Mouse (Mus musculus) inflammation-experienced regulatory T-cells, adult 6 months (primary cell): Measurements from ENCODE around the gene Bicra. TPM values are rescaled to one million over a fixed set of nuclear protein-coding genes. Genes with fewer than 3 reads are reported as not detected.
A peak's percentile ranks its signal among the peaks of the same experiment; 100 is the strongest.

Experiments used
- ATAC-seq: one replicate; pipeline ENCODE4 v1.8.0; 2017
- polyA plus RNA-seq, 3 experiments: library from polyadenylated mRNA; unstranded; fragments of 100-300 nt; shearing (Covaris generic); gene quantifications; one replicate each; pipeline ENCODE4 v1.2.1; 2017

Gene Bicra
- polyA plus RNA-seq, 3 experiments from 2014 or later = 2.7 to 4.4 (median 4.2) TPM

GRCm38 (mm10) chr7:16048164-16048564 is 443 bp upstream of the Bicra start:
- peak; percentile 71 for ATAC-seq

GRCm38 (mm10) chr7:16046481-16047337 is 1.0 kb downstream of the Bicra start:
- ATAC-seq = peak; percentile 18

GRCm38 (mm10) chr7:16046101-16046480 is 1.6 kb downstream of the Bicra start:
- ATAC-seq = peak; percentile 70

GRCm38 (mm10) chr7:16045538-16045937 is 2.2 kb downstream of the Bicra start:
- no peak for ATAC-seq

- no peak for ATAC-seq
Observed at GRCm38 (mm10) chr7:16044531-16044930, 3.2 kb downstream of the Bicra start.

GRCm38 (mm10) chr7:16043861-16044435 is 3.8 kb downstream of the Bicra start:
- no peak for ATAC-seq

- no peak for ATAC-seq
Observed at GRCm38 (mm10) chr7:16042850-16043775, 4.6 kb downstream of the Bicra start.

- no peak for ATAC-seq
Observed at GRCm38 (mm10) chr7:16041208-16041607, 6.5 kb downstream of the Bicra start.

GRCm38 (mm10) chr7:16039363-16039762 is 8.4 kb downstream of the Bicra start:
- no peak for ATAC-seq

- no peak for ATAC-seq
Observed at GRCm38 (mm10) chr7:16036972-16037371, 10.7 kb downstream of the Bicra start.

GRCm38 (mm10) chr7:16033580-16034461 is 13.9 kb downstream of the Bicra start:
- ATAC-seq = no peak

- ATAC-seq = no peak
Observed at GRCm38 (mm10) chr7:16033059-16033458, 14.7 kb downstream of the Bicra start.

- no peak for ATAC-seq
Observed at GRCm38 (mm10) chr7:16031072-16031471, 16.6 kb downstream of the Bicra start.

GRCm38 (mm10) chr7:16028102-16028927 is 19.4 kb downstream of the Bicra start:
- ATAC-seq = no peak

- no peak for ATAC-seq
Observed at GRCm38 (mm10) chr7:16024603-16025222, 23.0 kb downstream of the Bicra start.

GRCm38 (mm10) chr7:16019256-16020094 is 28.2 kb downstream of the Bicra start:
- no peak for ATAC-seq

- ATAC-seq = peak; percentile 96
Observed at GRCm38 (mm10) chr7:16018016-16018810, 29.5 kb downstream of the Bicra start.

GRCm38 (mm10) chr7:16015384-16015783 is 32.3 kb downstream of the Bicra start:
- ATAC-seq = no peak
